Mouse (Mus musculus): ENCODE data around the gene Crtc2.
"Not testable (repeated sequence)": the region's sequence is repeated elsewhere in the genome, so short reads cannot be mapped to it uniquely, and the experiment has no call there.

Crtc2 gene

DNA sequence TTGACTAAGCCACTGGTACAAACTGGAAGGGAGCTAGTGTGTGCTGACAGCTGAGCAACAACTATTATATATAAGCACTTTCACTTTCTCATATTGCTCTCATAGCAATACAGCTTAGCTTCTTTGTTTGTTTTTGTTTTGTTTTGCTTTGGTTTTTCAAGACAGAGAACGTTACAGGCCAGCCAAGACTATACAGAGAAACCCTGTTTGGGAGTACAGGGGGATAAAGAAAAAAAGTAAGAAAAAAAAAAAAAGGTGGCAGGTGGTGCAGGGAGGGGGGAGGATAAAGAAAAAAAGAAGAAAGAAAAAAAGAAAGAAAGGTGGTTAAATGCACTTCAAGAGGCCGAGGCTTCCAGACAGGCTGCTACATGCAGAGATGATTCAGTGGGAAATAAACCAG lies 8.6 kb upstream of the Crtc2 start:
- no peak for DNase-seq

GRCm38 (mm10) chr3:90247630-90247959 lies 6.4 kb upstream of the Crtc2 start:
- DNase-seq: no peak

DNA sequence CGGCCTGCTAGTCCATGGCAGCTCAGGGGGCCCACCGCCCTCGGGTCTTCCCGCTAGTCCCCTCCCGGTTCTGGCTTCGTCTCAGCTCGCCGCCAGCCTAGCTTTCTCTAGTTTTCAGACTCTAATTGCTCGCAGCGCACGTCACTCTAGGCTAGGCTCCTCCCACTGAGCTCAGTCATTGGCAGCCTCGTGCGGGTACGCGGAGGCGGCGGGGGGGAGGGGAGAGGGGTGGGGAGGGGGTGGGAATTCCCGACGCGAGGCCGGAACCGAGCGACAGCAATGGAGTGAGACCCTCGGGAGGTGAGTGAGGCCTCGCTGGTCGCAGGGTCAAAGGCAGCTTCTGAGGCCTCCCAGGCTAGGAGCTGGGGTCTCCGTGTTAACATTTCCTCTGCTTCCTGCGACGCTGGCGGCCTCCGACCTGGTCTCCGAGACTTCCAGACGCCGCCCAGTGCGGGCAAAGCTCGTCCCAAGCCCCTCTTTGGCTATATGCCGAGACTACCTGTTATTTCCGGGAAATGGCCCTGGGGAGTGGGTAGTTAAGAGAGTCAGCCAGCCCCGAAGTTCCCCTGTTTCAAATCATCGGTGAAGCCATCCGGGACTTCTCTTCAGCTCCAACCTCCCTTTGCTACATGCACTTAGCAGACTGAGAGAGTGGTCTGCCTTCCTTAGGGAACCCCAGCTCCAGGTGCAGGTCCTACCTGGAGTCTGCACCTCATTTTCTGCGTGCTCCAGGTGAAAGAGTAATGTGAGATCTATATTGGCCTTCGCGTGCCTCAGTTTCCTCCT lies 5.8 kb upstream of the Crtc2 start, which contains the start of gene Slc39a1:
Slc39a1 (plus strand) TSS at position 213 of the 786 bp plus-strand sequence.
- peak; percentile 91 for DNase-seq

DNA sequence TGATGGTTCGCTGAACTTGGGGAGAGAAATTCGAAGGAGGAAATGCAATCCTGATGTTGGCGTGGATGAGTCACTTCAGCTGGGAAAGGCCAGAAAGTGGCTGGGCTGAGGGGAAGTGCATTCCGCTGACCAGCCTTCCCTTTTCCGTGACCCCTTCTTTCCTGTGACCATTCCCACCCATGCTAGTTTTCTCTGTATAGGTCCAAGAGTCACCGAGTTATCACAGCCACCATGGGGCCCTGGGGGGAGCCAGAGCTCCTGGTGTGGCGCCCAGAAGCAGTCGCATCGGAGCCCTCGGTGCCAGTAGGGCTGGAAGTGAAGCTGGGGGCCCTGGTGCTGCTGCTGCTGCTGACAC lies 5.2 kb upstream of the Crtc2 start:
- DNase-seq: peak; percentile 57

DNA sequence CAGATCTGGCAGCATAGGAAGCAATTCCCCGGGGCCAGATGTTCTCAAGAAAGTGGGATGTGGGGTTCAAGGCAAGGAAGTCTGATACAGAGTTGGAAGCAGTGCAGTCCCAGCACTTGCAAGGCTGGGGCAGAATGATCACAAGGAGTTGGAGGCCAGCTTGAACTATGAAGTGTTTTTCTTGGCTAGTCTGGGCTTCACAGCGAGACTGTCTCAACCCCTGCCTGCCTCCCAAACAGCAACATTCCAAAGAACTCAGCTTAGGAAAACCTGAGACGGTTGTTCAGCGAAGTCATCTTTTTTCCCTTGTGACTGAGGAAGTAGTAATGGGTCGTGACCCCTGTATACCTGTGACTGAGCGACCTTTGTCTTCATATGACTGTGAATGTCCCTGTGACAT lies 3.2 kb upstream of the Crtc2 start:
- DNase-seq: no peak

DNA sequence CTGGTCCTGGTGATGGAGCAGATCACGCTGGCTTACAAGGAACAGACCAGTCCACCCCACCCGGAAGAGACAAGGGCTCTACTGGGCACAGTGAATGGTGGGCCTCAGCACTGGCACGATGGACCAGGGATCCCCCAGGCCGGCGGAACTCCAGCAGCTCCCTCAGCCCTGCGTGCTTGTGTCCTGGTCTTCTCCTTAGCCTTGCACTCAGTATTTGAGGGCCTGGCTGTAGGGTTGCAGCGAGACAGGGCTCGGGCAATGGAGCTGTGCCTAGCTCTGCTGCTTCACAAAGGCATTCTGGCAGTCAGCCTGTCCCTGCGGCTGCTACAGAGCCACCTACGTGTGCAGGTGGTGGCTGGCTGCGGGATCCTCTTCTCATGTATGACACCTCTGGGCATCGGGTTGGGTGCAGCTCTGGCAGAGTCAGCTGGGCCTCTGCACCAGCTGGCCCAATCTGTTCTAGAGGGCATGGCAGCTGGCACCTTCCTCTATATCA lies 2.2 kb upstream of the Crtc2 start:
- not testable (repeated sequence) for DNase-seq

GRCm38 (mm10) chr3:90252659-90253058 lies 1.3 kb upstream of the Crtc2 start:
- DNase-seq: not testable (repeated sequence)

DNA sequence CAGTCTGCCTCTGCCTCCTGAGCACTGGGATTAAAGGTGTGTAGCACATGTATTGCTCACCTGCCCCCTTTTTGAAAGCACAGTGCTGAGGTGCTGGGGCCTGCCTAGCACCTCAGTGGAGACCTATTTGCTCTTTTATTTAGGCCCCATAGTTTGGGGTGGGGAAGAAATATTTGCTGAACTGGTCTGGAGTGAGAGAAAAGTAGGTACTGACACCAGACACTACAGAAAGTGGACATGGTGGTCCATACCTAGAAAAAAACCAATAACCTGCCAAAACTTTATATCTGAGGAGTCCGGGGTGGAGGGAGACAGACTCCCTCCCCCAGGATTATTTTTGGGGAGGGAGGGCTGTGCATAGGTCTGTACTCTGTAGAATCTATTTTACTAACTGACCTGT lies 789 bp upstream of the Crtc2 start:
- not testable (repeated sequence) for DNase-seq

DNA sequence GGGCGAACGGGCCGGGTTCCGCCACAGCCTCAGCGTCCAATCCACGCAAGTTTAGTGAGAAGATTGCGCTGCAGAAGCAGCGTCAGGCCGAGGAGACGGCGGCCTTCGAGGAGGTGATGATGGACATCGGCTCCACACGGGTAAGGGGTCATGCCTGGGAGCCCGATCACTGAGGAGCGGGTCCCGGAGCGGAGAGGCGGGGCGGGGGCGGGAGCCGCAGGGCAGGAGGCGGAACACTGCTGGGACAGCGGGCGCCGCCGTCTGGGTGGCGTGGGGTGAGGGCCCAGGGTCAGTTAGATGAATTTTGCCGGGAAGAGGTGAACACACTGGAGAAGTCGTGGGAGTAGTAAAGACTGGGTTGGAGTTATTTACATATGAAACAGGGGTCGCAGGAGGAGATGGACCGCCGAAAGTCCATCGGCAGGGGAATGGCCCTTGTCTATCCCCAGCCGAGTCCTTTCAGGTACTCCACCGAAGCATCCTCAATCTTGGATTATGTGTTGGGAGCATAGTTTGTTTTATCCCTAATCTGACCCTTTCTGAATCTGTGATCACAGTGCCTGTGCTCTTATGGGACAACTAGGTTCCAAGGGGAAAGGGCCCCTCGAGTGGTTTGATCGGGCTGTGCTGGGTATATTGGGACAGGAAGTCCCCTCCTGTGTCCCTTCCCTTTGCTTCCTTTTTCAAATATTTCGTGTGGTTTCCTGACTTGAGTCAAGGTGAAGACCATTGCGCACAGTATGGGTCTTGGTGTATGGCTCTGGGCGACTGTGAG lies 643 bp downstream of the Crtc2 start:
- no peak for DNase-seq

GRCm38 (mm10) chr3:90255194-90255565 lies 1.2 kb downstream of the Crtc2 start:
- DNase-seq: no peak

DNA sequence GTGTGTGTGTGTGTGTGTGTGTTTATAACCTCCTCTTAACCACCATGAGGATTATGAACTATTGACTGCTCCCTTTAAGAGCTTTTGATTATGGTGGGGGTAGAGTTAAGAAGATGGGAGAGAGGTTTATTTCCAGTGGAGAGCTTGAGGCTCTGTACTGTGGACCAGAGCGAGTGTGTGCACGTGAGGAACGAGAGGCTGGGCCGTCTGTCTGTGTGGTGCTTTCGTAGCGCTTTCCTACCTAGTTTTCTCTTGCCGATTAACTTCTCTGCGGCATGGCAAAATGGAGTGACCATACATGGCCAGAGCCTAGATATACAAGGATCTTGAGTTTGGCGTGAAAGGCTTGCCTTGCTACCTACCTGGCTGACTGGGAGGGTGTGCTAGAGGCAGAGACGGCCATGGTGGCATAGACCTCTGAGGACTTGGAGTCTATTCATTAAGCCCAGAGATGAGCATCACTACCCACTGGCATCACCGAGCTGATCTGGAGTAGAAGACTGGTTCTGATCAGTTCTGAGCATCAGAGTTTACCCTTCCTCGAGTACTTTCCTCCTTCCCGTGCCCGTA lies 1.9 kb downstream of the Crtc2 start:
- DNase-seq: no peak

DNA sequence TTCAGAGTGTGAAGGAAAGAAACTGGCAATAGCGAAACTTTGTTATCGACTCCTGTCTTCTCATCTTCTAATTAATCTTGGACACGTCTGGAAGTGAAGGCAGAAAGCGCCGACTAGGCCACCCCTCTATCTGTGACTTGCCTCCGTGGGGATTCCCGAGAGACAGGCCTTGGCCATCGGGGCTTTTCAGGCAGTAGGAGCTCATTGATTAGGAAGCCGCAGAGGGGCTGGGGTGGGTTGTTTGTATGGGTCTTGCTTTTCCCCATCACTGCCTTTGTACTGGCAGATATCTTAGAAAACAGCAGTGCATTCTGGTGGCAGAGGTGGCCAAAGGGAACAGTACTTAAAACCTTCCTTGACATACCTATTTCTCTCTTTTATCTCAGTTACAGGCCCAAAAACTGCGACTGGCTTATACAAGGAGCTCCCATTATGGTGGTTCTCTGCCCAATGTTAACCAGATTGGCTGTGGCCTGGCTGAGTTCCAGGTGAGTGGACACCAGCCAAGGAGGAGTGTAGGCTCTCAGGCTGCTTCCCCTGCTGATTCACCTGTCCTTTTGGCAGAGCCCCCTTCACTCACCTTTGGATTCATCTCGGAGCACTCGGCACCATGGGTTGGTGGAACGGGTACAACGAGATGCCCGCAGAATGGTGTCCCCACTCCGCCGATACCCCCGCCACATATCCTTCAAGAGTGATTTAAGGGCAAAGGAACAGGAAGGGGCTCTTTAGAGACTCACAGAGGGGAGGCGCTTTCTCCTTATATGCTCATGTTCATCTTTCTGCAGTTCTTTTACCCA lies 3.0 kb downstream of the Crtc2 start:
- DNase-seq: no peak

DNA sequence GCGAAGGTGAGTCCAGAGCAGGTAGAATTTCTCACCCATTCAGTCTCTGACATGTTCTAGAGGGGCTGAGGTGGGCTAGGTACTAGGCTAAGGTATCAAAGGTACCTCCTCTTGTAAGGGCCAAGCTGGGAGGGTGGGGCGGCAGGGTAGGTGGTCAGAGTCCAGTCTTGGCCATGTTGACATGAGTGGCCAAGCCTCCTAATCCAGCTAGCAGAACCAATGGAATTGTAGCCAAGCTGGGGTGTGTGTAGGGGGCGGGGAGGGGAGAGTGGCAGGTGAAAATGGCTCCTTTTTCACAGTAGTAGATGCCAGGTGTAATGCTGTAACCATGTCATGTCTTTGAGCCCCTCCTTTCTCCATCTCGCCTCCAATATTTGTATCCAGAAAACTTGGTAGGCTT lies 4.6 kb downstream of the Crtc2 start:
- no peak for DNase-seq

- DNase-seq: no peak
Observed at GRCm38 (mm10) chr3:90263121-90263771, 9.3 kb downstream of the Crtc2 start.

- no peak for DNase-seq
Observed at GRCm38 (mm10) chr3:90264687-90265033, 10.7 kb downstream of the Crtc2 start.

DNA sequence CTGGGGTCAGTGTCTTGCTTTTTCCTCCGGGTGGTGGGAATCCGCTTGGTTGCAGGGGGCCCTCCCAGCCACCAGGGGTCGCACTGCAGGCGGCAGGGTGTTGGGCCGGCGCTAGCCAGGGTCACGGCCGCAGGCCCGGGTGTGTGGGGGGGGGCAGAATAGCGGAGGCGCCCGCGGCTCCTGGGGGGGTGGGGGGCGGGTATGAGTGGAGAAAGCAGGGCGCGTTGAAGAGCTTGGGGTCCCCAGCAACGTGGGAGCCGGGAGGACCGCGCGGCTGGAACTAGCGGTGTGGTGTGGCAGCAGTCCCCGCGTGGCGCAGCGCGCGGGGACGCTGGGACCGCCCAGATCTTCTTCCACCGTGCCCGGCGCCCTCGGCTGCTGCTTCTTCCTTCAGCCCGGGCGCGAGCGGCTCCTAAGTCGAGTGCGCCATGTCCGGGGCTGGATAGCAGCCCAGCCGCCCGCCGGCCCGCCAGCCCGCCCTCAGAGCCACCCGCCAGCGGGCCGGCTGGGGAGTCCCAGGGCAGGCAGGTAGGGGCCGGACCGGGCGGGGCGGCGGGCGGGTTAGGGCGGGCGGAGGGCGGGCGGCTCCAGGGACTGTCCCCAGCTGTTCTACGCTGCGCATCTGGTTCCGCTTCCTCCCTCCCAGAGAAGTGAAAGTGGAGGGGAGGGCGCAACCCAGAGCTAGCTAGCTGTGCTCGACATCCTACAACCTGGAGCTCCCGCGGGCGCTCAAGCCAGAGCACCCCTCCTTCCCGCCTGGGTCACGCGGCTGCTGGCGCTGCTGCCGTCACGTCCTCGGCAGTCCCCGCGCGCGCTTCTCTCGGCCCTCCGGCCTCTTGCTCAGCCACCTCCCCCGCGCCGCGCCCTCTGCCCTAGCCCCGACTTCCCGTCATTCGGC lies 11.3 kb downstream of the Crtc2 start, which contains the start of gene Dennd4b:
Dennd4b (plus strand) TSS at position 152 of the 898 bp plus-strand sequence.
- peak; percentile 96 for DNase-seq

GRCm38 (mm10) chr3:90265932-90266741 lies 12.2 kb downstream of the Crtc2 start:
- peak; percentile 67 for DNase-seq

GRCm38 (mm10) chr3:90266901-90267775 lies 13.2 kb downstream of the Crtc2 start:
- DNase-seq: peak; percentile 57

- DNase-seq: no peak
Observed at GRCm38 (mm10) chr3:90268190-90268589, 14.2 kb downstream of the Crtc2 start.

Measured in thymus, postnatal 4 days (tissue).